Mouse (Mus musculus): ENCODE measurements around the gene Col6a1. TPM values are rescaled to one million over a fixed set of nuclear protein-coding genes. Genes with fewer than 3 reads are reported as not detected.

Col6a1 gene
- total RNA-seq, 2 experiments from 2014 or later: 18.6 to 19.2 TPM

GRCm38 (mm10) chr10:76726866-76727265 is 898 bp upstream of the Col6a1 start:
- intact Hi-C loops (cut with DNase I): no loop called here

GRCm38 (mm10) chr10:76725097-76725496 is 871 bp downstream of the Col6a1 start:
- DNase-seq: no peak
- intact Hi-C loops (cut with DNase I): no loop called here

More at GRCm38 (mm10) chr10:76726866-76727265, 898 bp upstream of the Col6a1 start:
- DNase-seq: no peak

- DNase-seq: no peak
- intact Hi-C loops (cut with DNase I): loop anchor here (5.0 kb wide), 1 partner anchor 102 kb away; the partner anchor contains the start of gene Col6a2
Observed at GRCm38 (mm10) chr10:76724231-76724736, 1.7 kb downstream of the Col6a1 start.

GRCm38 (mm10) chr10:76722751-76723450 is 3.1 kb downstream of the Col6a1 start:
- DNase-seq: no peak
- intact Hi-C loops (cut with DNase I): loop anchor here (5.0 kb wide), 1 partner anchor 101 kb away; the partner anchor contains the start of gene Col6a2

- intact Hi-C loops (cut with DNase I): loop anchor here (5.0 kb wide), 1 partner anchor 99 kb away; the partner anchor contains the start of gene Col6a2
- DNase-seq: no peak
Observed at GRCm38 (mm10) chr10:76721746-76722145, 4.2 kb downstream of the Col6a1 start.

- DNase-seq: no peak
- intact Hi-C loops (cut with DNase I): loop anchor here (5.0 kb wide), 1 partner anchor 99 kb away; the partner anchor contains the start of gene Col6a2
Observed at GRCm38 (mm10) chr10:76721216-76721615, 4.8 kb downstream of the Col6a1 start.

GRCm38 (mm10) chr10:76717631-76718030 is 8.3 kb downstream of the Col6a1 start:
- intact Hi-C loops (cut with DNase I): no loop called here
- DNase-seq: no peak

GRCm38 (mm10) chr10:76717026-76717425 is 8.9 kb downstream of the Col6a1 start:
- no peak for DNase-seq
- intact Hi-C loops (cut with DNase I): no loop called here

GRCm38 (mm10) chr10:76714303-76714702 is 11.7 kb downstream of the Col6a1 start:
- DNase-seq: peak; percentile 46
- intact Hi-C loops (cut with DNase I): no loop called here

- DNase-seq: no peak
- intact Hi-C loops (cut with DNase I): no loop called here
Observed at GRCm38 (mm10) chr10:76712500-76712899, 13.5 kb downstream of the Col6a1 start.

GRCm38 (mm10) chr10:76711331-76711730 is 14.6 kb downstream of the Col6a1 start:
- intact Hi-C loops (cut with DNase I): no loop called here
- DNase-seq: no peak

- intact Hi-C loops (cut with DNase I): no loop called here
- DNase-seq: no peak
Observed at GRCm38 (mm10) chr10:76708465-76708864, 17.5 kb downstream of the Col6a1 start.

- DNase-seq: no peak
- intact Hi-C loops (cut with DNase I): no loop called here
Observed at GRCm38 (mm10) chr10:76707584-76707983, 18.4 kb downstream of the Col6a1 start.

- intact Hi-C loops (cut with DNase I): no loop called here
- peak; percentile 21 for DNase-seq
Observed at GRCm38 (mm10) chr10:76707001-76707400, 19.0 kb downstream of the Col6a1 start.

GRCm38 (mm10) chr10:76704358-76704757 is 21.6 kb downstream of the Col6a1 start:
- intact Hi-C loops (cut with DNase I): no loop called here
- DNase-seq: no peak

GRCm38 (mm10) chr10:76701446-76701845 is 24.5 kb downstream of the Col6a1 start:
- intact Hi-C loops (cut with DNase I): no loop called here
- no peak for DNase-seq

GRCm38 (mm10) chr10:76699816-76700215 is 26.2 kb downstream of the Col6a1 start:
- DNase-seq: no peak
- intact Hi-C loops (cut with DNase I): no loop called here

- intact Hi-C loops (cut with DNase I): no loop called here
- DNase-seq: no peak
Observed at GRCm38 (mm10) chr10:76695283-76695885, 30.6 kb downstream of the Col6a1 start.

GRCm38 (mm10) chr10:76694765-76695164 is 31.2 kb downstream of the Col6a1 start:
- DNase-seq: no peak
- intact Hi-C loops (cut with DNase I): no loop called here

GRCm38 (mm10) chr10:76693446-76693845 is 32.5 kb downstream of the Col6a1 start:
- DNase-seq: no peak
- intact Hi-C loops (cut with DNase I): no loop called here

GRCm38 (mm10) chr10:76685451-76686017 is 40.4 kb downstream of the Col6a1 start:
- DNase-seq: no peak
- intact Hi-C loops (cut with DNase I): no loop called here
